Mouse (Mus musculus) bone marrow, adult 2 months (tissue): ENCODE results near the gene Shmt2. TPM values are rescaled to one million over a fixed set of nuclear protein-coding genes. Genes with fewer than 3 reads are reported as not detected.
A peak's percentile ranks its signal among the peaks of the same experiment; 100 is the strongest.

Source experiments
- H3K27ac ChIP-seq: fragments of 200-500 bp; 2 replicates; pipeline ENCODE4 v1.5.1; 2012; ENCODE audit warnings: low read depth, mild to moderate bottlenecking, control low read depth, inconsistent platforms, low read length; ENCODE audit not compliant: control insufficient read depth, poor library complexity, insufficient read depth
- H3K4me1 ChIP-seq: fragments of 200-500 bp; 2 replicates; pipeline ENCODE4 v1.6.1; 2011; ENCODE audit warnings: low read length; ENCODE audit not compliant: control insufficient read depth, insufficient read depth
- H3K4me3 ChIP-seq: fragments of 200-500 bp; replicated peaks from 2 replicates; pipeline ENCODE3; 2011; ENCODE audit warnings: mild to moderate bottlenecking, low read depth, low read length, control low read depth; ENCODE audit not compliant: control insufficient read depth
- CTCF ChIP-seq: fragments of 200-500 bp; IDR thresholded peaks from 2 replicates; pipeline ENCODE4 v1.5.1; 2011; ENCODE audit warnings: low read length, control low read depth; ENCODE audit not compliant: control insufficient read depth, insufficient read depth
- POLR2A ChIP-seq: fragments of 200-500 bp; IDR thresholded peaks from 2 replicates; pipeline ENCODE4 v1.6.1; 2011; ENCODE audit warnings: low read depth, mild to moderate bottlenecking, control low read depth, low read length, borderline replicate concordance; ENCODE audit not compliant: control insufficient read depth
- WGBS: fragments of 180-500 bp; shearing (Covaris S2); methylation state at CpG from one replicate; pipeline ENCODE4 v1.1.7; 2018; 5-methylcytosine and 5-hydroxymethylcytosine counted together
- polyA plus RNA-seq: library from polyadenylated mRNA; stranded (reverse); fragments of >200 nt; gene quantifications from 2 replicates; pipeline ENCODE4 v1.2.4, GENCODE M21; 2011; ENCODE audit warnings: low replicate concordance; ENCODE audit not compliant: missing spikeins, insufficient read depth, insufficient read length

The Shmt2 gene
- polyA plus RNA-seq, 1 experiment, result 39.9 TPM

DNA sequence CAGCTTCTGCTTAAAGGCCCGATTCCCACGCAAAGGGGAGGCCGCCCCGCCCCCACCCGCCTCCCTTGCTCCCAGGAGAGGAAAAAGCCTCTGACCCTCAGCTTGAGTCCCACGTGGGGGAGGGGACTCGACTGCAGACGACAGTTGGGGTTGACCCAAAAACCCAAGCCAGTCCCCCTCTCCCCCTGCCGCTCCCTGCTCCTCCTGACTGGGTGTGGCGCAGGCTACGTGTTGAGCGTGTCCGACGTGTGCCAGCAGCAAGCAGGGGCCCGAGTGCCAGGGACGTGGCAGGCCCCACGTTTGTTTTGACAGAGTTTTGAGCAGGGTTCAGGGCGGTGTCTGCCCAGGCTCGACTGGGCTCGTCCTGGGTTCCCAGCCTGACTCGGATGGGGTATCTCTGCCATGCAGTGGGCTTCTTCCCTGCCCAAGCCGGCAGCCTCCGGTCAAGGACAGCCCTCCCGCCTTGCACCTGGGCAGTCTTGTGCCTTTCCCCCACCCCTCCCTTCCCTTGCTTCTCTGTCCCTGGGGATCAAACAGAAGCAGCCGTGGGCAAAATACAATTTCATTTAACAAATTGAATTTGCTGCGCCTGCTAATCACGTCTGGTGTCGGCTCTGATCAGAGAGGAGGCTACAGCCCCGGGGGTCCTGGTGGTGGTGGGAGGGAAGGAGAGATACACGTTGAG is 5.5 kb downstream of the Shmt2 start:
- TF ChIP-seq POLR2A (no peak), CTCF (no peak)
- 66% methylated on average over 30 of the region's 30 CpGs for WGBS
- no peak overlapping the region for H3K4me3 ChIP-seq
- H3K27ac ChIP-seq, result no peak overlapping the region
- H3K4me1 ChIP-seq, result peaks cover 1% of the 10 kb centered on the region; the same call in 1 of the 2 replicates

DNA sequence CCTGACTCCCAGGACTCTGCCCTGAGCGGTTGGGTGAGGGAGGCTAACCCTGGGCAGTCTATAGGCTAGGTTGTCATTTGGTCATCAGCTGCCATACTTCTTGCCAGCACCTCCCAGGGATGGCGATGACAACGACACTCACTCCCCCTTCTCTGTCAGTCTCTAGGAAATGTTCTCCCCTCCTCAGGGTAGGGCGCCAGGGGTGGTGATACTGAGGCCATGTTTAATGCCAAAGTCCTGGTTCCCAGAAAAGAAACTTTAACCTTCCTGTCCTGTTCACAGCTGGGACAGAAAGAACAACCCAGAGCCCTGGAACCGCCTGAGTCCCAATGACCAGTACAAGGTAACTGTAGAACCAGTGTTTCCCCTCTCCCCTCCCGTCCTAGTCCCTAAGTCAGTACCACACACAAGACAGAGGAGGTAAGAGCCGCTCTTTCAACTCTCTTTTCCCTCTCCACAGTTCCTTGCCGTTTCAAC is 6.2 kb downstream of the Shmt2 start:
- H3K27ac ChIP-seq, result no peak overlapping the region
- TF ChIP-seq CTCF, result no peak
- H3K4me3 ChIP-seq, result no peak overlapping the region
- WGBS, result 48% methylated on average over 8 of the region's 8 CpGs
- H3K4me1 ChIP-seq, result peaks cover 1% of the 10 kb centered on the region; the same call in 1 of the 2 replicates

DNA sequence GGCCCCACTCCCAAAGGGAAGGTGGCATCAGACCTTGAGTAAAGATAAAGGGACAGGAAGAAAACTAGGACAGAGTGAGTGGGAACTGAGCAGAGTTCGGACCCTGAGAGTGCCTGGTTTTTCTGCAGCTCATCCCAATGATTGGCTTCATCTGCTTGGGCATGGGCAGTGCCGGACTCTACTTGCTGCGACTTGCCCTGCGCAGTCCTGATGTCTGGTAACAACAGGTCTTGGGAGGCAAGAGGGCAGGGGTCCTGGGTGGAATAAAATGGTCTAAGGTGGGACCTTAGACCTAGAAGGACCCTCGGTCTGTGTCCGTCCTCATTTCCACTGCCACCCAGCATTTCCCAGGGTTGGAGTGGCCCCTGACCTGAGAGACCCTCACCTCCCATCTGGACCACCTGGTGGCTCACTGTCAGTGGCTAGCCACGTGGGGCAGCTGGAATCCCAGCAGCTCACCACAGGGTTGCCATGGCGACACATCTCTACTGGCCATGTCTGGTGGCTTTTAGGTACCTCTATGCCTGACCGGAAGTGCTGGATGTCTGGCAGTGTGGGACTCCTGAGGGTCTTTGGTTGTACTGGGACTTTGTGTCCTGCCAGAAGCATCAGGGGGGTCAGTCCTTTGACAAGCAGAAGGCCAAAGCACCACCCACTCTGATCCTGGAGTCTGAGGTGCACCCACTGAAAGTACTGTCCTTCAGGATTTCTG is 6.8 kb downstream of the Shmt2 start:
- TF ChIP-seq CTCF (no peak), POLR2A (no peak)
- WGBS, result 44% methylated on average over 9 of the region's 9 CpGs
- H3K27ac ChIP-seq, result no peak overlapping the region
- H3K4me1 ChIP-seq, result peaks cover 1% of the 10 kb centered on the region; the same call in 1 of the 2 replicates
- H3K4me3 ChIP-seq, result no peak overlapping the region

DNA sequence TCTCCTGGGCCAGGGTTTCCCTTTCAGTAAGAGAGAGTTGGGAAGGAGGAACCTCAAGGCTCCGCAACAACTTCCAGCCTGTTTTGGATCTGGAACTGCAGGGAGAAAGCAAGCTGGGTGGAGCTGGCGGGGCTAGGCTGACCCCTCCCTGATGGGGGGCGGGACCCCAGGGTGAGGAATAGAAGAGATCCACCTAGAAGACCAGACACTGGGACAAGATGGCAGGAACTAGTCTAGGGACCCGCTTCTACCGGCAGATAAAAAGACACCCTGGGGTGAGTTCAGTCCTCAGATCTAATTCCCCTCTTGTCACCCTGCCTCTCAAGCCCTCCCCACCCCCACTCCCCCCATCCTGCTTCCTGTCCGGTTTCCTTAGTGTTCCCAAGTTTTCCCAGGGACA is 7.5 kb downstream of the Shmt2 start, which contains the start of gene Ndufa4l2:
TSS of gene Ndufa4l2 (plus strand) at position 204 of the 400 bp plus-strand sequence.
- Histone ChIP-seq H3K27ac (no peak within 1 kb of the TSS), H3K4me3 (no peak within 1 kb of the TSS), H3K4me1 (peaks cover 1% of the 10 kb centered on the region; the same call in 1 of the 2 replicates)
- TF ChIP-seq CTCF (no peak), POLR2A (no peak)
- whole genome bisulfite sequencing, result 27% methylated on average over 6 of the region's 6 CpGs

DNA sequence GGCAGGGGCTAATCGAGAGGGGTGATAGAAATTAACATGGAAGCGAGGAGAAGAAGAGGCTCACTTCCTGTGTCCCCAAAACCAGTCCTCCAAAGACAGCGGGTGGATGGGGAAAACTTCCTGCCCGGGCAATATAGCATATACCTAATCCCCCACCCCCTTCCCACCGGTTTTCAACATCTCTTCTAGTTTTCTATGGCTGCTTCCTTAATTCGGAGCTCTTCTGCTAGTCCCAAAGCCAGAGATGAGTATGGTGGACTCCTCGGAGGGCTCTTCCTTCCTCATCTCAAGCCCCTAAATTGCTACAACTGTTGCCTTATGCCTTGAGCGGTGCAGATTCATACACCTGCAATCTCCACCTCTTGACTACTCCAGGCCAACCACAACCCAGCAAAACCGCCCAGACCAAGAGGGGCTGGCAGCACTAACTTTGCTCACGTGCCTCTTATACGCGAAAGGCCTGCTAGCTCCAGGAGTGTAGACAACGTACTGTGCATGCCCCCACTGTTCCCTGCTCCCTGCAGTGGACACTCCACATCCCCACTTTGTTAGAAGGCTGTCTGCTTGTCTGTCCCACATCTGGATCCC is 8.0 kb downstream of the Shmt2 start:
- no peak overlapping the region for H3K27ac ChIP-seq
- TF ChIP-seq CTCF, result no peak
- no peak overlapping the region for H3K4me3 ChIP-seq
- peaks cover 1% of the 10 kb centered on the region; the same call in 1 of the 2 replicates for H3K4me1 ChIP-seq
- WGBS, result 5% methylated on average over 13 of the region's 13 CpGs

DNA sequence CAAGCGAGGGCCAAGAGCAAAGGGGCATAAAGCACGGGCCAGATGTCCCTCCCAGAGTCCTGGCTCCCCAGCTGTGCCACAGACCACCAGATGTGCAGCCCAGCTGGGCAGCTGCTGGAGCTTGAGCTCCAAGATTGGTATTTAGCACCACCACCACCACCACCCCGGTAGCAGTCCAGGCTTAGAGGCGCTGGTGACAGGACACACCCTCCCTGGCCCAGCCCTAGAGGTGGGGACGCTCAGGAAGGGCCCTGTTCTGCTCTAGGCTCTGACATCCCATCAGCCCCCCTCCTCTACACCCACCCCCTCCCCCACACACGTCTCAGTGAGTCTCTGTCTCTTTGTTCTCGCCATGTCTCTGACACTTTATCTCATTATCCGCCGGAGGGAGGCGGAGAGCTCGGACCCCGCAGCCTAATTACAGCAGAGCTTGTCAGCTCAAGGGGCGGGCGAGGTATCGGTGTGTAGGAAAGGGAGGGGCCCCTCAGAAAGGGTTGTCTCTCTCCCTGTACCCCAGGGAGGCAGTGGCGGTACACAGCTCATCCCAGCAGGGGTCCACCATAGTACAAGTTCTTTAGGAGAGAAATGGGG is 8.6 kb downstream of the Shmt2 start:
- TF ChIP-seq POLR2A, result no peak
- TF ChIP-seq CTCF, result no peak
- 4% methylated on average over 16 of the region's 16 CpGs for WGBS
- H3K4me1 ChIP-seq, result peaks cover 1% of the 10 kb centered on the region; the same call in 1 of the 2 replicates
- no peak overlapping the region for H3K4me3 ChIP-seq
- no peak overlapping the region for H3K27ac ChIP-seq

DNA sequence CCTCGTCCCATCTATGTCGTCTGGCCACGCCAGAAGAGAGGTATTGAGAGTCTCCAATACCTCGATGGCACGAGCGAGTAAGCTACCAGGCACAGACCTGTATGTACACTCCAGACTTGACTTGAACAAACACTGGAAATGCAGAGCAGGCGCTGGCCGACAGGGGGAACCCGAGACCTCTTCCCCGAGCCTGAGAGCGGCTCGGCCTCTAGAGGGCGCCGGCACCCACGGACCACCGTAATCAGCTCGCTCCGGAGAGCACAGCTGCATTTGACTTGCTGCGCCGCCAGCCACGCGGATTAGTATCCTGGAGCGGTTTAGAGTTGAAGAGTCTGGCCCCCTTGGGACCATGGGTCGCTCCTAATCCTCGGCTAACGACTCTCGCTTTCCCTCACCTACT is 9.4 kb downstream of the Shmt2 start:
- no peak for TF ChIP-seq POLR2A
- TF ChIP-seq CTCF, result peak; percentile 99
- Histone ChIP-seq H3K4me3 (no peak overlapping the region), H3K27ac (no peak overlapping the region), H3K4me1 (peaks cover 1% of the 10 kb centered on the region; the same call in 1 of the 2 replicates)
- under 1% methylated on average over 27 of the region's 27 CpGs for WGBS

DNA sequence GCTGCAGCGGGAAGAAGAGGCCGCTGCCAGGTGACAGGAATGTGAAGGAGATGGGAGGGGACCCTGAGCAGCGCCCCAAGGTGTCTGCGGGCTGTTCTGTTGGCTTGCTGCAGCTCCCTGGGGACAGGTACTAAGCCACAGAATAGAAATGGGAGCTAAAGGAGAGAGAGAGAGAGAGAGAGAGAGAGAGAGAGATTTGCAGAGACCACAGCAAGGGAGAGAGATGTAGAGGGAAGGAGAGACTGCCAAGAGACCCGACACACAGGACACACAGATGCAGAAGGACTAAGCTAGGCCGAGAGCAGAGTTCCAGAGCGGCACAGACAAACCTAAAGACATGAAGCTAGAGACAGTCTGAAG is 10.0 kb downstream of the Shmt2 start:
- H3K4me1 ChIP-seq, result peaks cover 1% of the 10 kb centered on the region; the same call in 1 of the 2 replicates
- TF ChIP-seq POLR2A, result no peak
- TF ChIP-seq CTCF, result no peak
- WGBS, result 8% methylated on average over 7 of the region's 7 CpGs

More for the DNA sequence above, 10.0 kb downstream of the Shmt2 start:
- Histone ChIP-seq H3K4me3 (no peak overlapping the region), H3K27ac (no peak overlapping the region)
